Mouse (Mus musculus): ENCODE results near the gene Fance.
"Not testable (repeated sequence)": the region's sequence is repeated elsewhere in the genome, so short reads cannot be mapped to it uniquely, and the experiment has no call there.

Gene Fance

GRCm38 (mm10) chr17:28350466-28351352 is 37.4 kb downstream of the Fance start, which contains the start of gene Tead3:
Tead3 (minus strand) TSS chr17:28350817.
- peak; percentile 42 to 63 for DNase-seq

GRCm38 (mm10) chr17:28351353-28351890 is 38.1 kb downstream of the Fance start:
- no peak for DNase-seq

- no peak for DNase-seq
These were observed 38.7 kb downstream of the Fance start for GRCm38 (mm10) chr17:28352018-28352417.

GRCm38 (mm10) chr17:28355871-28356270 is 42.6 kb downstream of the Fance start:
- no peak for DNase-seq

GRCm38 (mm10) chr17:28358576-28359261 is 45.4 kb downstream of the Fance start:
- not testable (repeated sequence) for DNase-seq

GRCm38 (mm10) chr17:28360531-28361277 is 47.4 kb downstream of the Fance start:
- no peak for DNase-seq

GRCm38 (mm10) chr17:28361921-28362652 is 48.8 kb downstream of the Fance start:
- no peak for DNase-seq

- DNase-seq = no peak
These were observed 49.5 kb downstream of the Fance start for GRCm38 (mm10) chr17:28362653-28363292.

GRCm38 (mm10) chr17:28363507-28363906 is 50.2 kb downstream of the Fance start:
- no peak for DNase-seq

GRCm38 (mm10) chr17:28365122-28365521 is 51.8 kb downstream of the Fance start, which contains the start of gene Tulp1:
Tulp1 (minus strand) TSS chr17:28365222.
- no peak for DNase-seq

GRCm38 (mm10) chr17:28368449-28368848 is 55.1 kb downstream of the Fance start:
- peak; percentile 77 to 84 for DNase-seq

- no peak for DNase-seq
These were observed 55.7 kb downstream of the Fance start for GRCm38 (mm10) chr17:28369056-28369455.

- DNase-seq = no peak
These were observed 58.0 kb downstream of the Fance start for GRCm38 (mm10) chr17:28371286-28371685.

- no peak for DNase-seq
These were observed 58.6 kb downstream of the Fance start for GRCm38 (mm10) chr17:28371941-28372340.

- peak; percentile 47 to 61 for DNase-seq
These were observed 60.5 kb downstream of the Fance start for GRCm38 (mm10) chr17:28373821-28374220.

GRCm38 (mm10) chr17:28374494-28374893 is 61.2 kb downstream of the Fance start:
- DNase-seq = no peak

- DNase-seq = no peak
These were observed 62.3 kb downstream of the Fance start for GRCm38 (mm10) chr17:28375592-28376061.

Measured in cerebellum, postnatal 14 days (tissue).